Mouse (Mus musculus): ENCODE measurements around the gene Sulf2.

Sulf2 gene

GRCm38 (mm10) chr2:166059684-166060423 is 95.6 kb downstream of the Sulf2 start:
- DNase-seq (ENCODE audit: low read depth, low spot score), result no peak

GRCm38 (mm10) chr2:166054002-166054539 is 101.4 kb downstream of the Sulf2 start:
- no peak for DNase-seq (ENCODE audit: low read depth, low spot score)

GRCm38 (mm10) chr2:166051966-166052365 is 103.5 kb downstream of the Sulf2 start:
- no peak for DNase-seq (ENCODE audit: low read depth, low spot score)

GRCm38 (mm10) chr2:166051421-166051820 is 104.0 kb downstream of the Sulf2 start:
- no peak for DNase-seq (ENCODE audit: low read depth, low spot score)

- no peak for DNase-seq (ENCODE audit: low read depth, low spot score)
Observed at GRCm38 (mm10) chr2:166048852-166049251, 106.6 kb downstream of the Sulf2 start.

GRCm38 (mm10) chr2:166047931-166048330 is 107.5 kb downstream of the Sulf2 start:
- DNase-seq (ENCODE audit: low read depth, low spot score), result no peak

GRCm38 (mm10) chr2:166045549-166046501 is 109.6 kb downstream of the Sulf2 start:
- DNase-seq (ENCODE audit: low read depth, low spot score), result no peak

GRCm38 (mm10) chr2:166045006-166045405 is 110.5 kb downstream of the Sulf2 start:
- no peak for DNase-seq (ENCODE audit: low read depth, low spot score)

- no peak for DNase-seq (ENCODE audit: low read depth, low spot score)
Observed at GRCm38 (mm10) chr2:166042542-166042941, 112.9 kb downstream of the Sulf2 start.

GRCm38 (mm10) chr2:166039681-166040080 is 115.8 kb downstream of the Sulf2 start:
- no peak for DNase-seq (ENCODE audit: low read depth, low spot score)

GRCm38 (mm10) chr2:166035725-166036124 is 119.7 kb downstream of the Sulf2 start:
- DNase-seq (ENCODE audit: low read depth, low spot score), result peak; percentile 33

- DNase-seq (ENCODE audit: low read depth, low spot score), result no peak
Observed at GRCm38 (mm10) chr2:166034967-166035490, 120.4 kb downstream of the Sulf2 start.

GRCm38 (mm10) chr2:166032628-166033027 is 122.8 kb downstream of the Sulf2 start:
- no peak for DNase-seq (ENCODE audit: low read depth, low spot score)

- no peak for DNase-seq (ENCODE audit: low read depth, low spot score)
Observed at GRCm38 (mm10) chr2:166031120-166031929, 124.1 kb downstream of the Sulf2 start.

GRCm38 (mm10) chr2:166030256-166030995 is 125.0 kb downstream of the Sulf2 start:
- DNase-seq (ENCODE audit: low read depth, low spot score), result no peak

GRCm38 (mm10) chr2:166029232-166029631 is 126.2 kb downstream of the Sulf2 start:
- DNase-seq (ENCODE audit: low read depth, low spot score), result no peak

GRCm38 (mm10) chr2:166027834-166028233 is 127.6 kb downstream of the Sulf2 start:
- DNase-seq (ENCODE audit: low read depth, low spot score), result no peak

GRCm38 (mm10) chr2:166025943-166026342 is 129.5 kb downstream of the Sulf2 start:
- DNase-seq (ENCODE audit: low read depth, low spot score), result no peak

- no peak for DNase-seq (ENCODE audit: low read depth, low spot score)
Observed at GRCm38 (mm10) chr2:166024621-166025020, 130.8 kb downstream of the Sulf2 start.

GRCm38 (mm10) chr2:166024079-166024478 is 131.4 kb downstream of the Sulf2 start:
- DNase-seq (ENCODE audit: low read depth, low spot score), result no peak

Data from WW6 (cell line).